Mouse (Mus musculus) heart, adult 2 months (tissue): Measurements from ENCODE around the gene Pcgf2.

Experiments
- CTCF ChIP-seq: fragments of 200-600 bp; IDR thresholded peaks from 2 replicates; pipeline ENCODE4 v1.8.1; 2022; ENCODE audit warnings: antibody characterized with exemption, mild to moderate bottlenecking, moderate library complexity
- EP300 ChIP-seq: fragments of 200-500 bp; IDR thresholded peaks from 2 replicates; pipeline ENCODE4 v1.6.1; 2011; ENCODE audit warnings: low read depth, low read length, control low read depth; ENCODE audit not compliant: insufficient read depth
- POLR2A ChIP-seq: fragments of 200-500 bp; IDR thresholded peaks from 2 replicates; pipeline ENCODE4 v1.6.1; 2011; ENCODE audit warnings: mild to moderate bottlenecking, low read depth, low read length, control low read depth; ENCODE audit not compliant: insufficient read depth

GRCm38 (mm10) chr11:97711200-97711900, 11.1 kb upstream of the Pcgf2 start:
- TF ChIP-seq POLR2A (no peak), CTCF (no peak), EP300 (no peak)
